ENCODE assay signal across 12 mouse cellular contexts in genomic region chr8:92024133-92024532, GRCm38 (mm10).
DNase-seq lines count a peak whose midpoint lies in the region; ATAC-seq and TF ChIP-seq lines count a peak whose summit lies in the region.
"Had no signal": no experiment of that assay in that cellular context is flagged by ENCODE, and none has a peak within 500 bp of the region (broad histone marks: within the 10 kb centered on the region; RNA-seq: fewer than 3 reads in every experiment).

No protein-coding gene starts in this region.

- TF ChIP-seq EP300 in heart, postnatal 0 days (IDR thresholded peaks at IDR 0.05; ENCODE audit: low read depth), result no peak
- TF ChIP-seq EP300 in stomach, postnatal 0 days (optimal IDR thresholded peaks at IDR 0.05), result no peak

- no peaks in the 10 kb centered on the region for H3K9me3 ChIP-seq in heart, postnatal 0 days (replicated peaks; ENCODE audit: control insufficient read depth, low read length)
- no peaks in the 10 kb centered on the region for H3K9me3 ChIP-seq in stomach, embryonic 15.5 days
- no peaks in the 10 kb centered on the region for H3K9me3 ChIP-seq in stomach, postnatal 0 days (ENCODE audit: control insufficient read depth, low read length)
- no peaks in the 10 kb centered on the region for H3K9me3 ChIP-seq in liver, embryonic 12.5 days (replicated peaks)
- H3K9me3 ChIP-seq: liver, embryonic 15.5 days had no signal

- 23% methylated on average over 8 of the region's 8 CpGs for WGBS in heart, postnatal 0 days
- 23% methylated on average over 8 of the region's 8 CpGs for WGBS in stomach, embryonic 15.5 days
- 16% methylated on average over 8 of the region's 8 CpGs for WGBS in stomach, postnatal 0 days
- 31% methylated on average over 8 of the region's 8 CpGs for WGBS in liver, embryonic 12.5 days (ENCODE audit: insufficient replicate concordance)

- no peak for DNase-seq in heart, postnatal 0 days (ENCODE audit: low spot score)
- no peak for DNase-seq in heart, postnatal 25 days (ENCODE audit: low spot score)
- DNase-seq in stomach, postnatal 0 days (ENCODE audit: low spot score), result no peak
- peak; percentile 24 to 33 for DNase-seq in heart, postnatal 10 days
- DNase-seq in thymus, postnatal 10 days (ENCODE audit: low spot score in 2 of 2), result no peak
- DNase-seq: cerebellum, postnatal 14 days; kidney, adult 9 months; spleen, adult 18-20 months; thymus, adult 18-20 months had no signal

- H3K27ac ChIP-seq in heart, postnatal 0 days (ENCODE audit: low read depth), result no peak overlapping the region
- H3K27ac ChIP-seq in stomach, embryonic 15.5 days, result no peak overlapping the region
- no peak overlapping the region for H3K27ac ChIP-seq in stomach, postnatal 0 days (replicated peaks)
- H3K27ac ChIP-seq in liver, embryonic 12.5 days, result no peak overlapping the region
- H3K27ac ChIP-seq: liver, embryonic 15.5 days had no signal

- ATAC-seq in heart, postnatal 0 days (ENCODE audit: insufficient read depth, low read depth), result no peak
- ATAC-seq in stomach, embryonic 15.5 days (ENCODE audit: insufficient read depth, low FRiP score, low read depth), result no peak
- ATAC-seq in stomach, postnatal 0 days (ENCODE audit: low FRiP score, low TSS enrichment), result no peak
- no peak for ATAC-seq in liver, embryonic 12.5 days

- TF ChIP-seq CTCF in heart, postnatal 0 days (IDR thresholded peaks at IDR 0.05; ENCODE audit: low read depth), result no peak
- no peak for TF ChIP-seq CTCF in stomach, postnatal 0 days (IDR thresholded peaks at IDR 0.05; ENCODE audit: low read depth)

- peak overlapping the region; percentile 40 for H3K4me2 ChIP-seq in heart, postnatal 0 days (ENCODE audit: low read depth, low read length)
- 0 out of 2 replicates have a peak overlapping the region, but pooled peaks have one; percentile 16 for H3K4me2 ChIP-seq in stomach, embryonic 15.5 days
- no peak overlapping the region for H3K4me2 ChIP-seq in stomach, postnatal 0 days (replicated peaks; ENCODE audit: low read depth)
- no peak overlapping the region for H3K4me2 ChIP-seq in liver, embryonic 12.5 days
- H3K4me2 ChIP-seq: liver, embryonic 15.5 days had no signal

- H3K4me1 ChIP-seq in heart, postnatal 0 days (ENCODE audit: control insufficient read depth, insufficient read depth), result no peaks in the 10 kb centered on the region
- 0 out of 2 replicates have a peak, but pooled peaks cover 4% of the 10 kb centered on the region for H3K4me1 ChIP-seq in stomach, embryonic 15.5 days
- H3K4me1 ChIP-seq in stomach, postnatal 0 days (replicated peaks; ENCODE audit: control insufficient read depth, insufficient read depth), result no peaks in the 10 kb centered on the region
- peaks cover 47% of the 10 kb centered on the region for H3K4me1 ChIP-seq in liver, embryonic 12.5 days

- intact Hi-C loops in heart, postnatal 25 days (cut with DNase I), result loop anchor here (5.0 kb wide), 1 partner anchor 57 kb away; no protein-coding TSS in a partner anchor
- intact Hi-C loops in heart, postnatal 10 days (cut with DNase I), result no loop called here

- H3K36me3 ChIP-seq in heart, postnatal 0 days (replicated peaks; ENCODE audit: control insufficient read depth, insufficient read depth, low read length), result no peaks in the 10 kb centered on the region
- no peaks in the 10 kb centered on the region for H3K36me3 ChIP-seq in stomach, embryonic 15.5 days
- no peaks in the 10 kb centered on the region for H3K36me3 ChIP-seq in stomach, postnatal 0 days (ENCODE audit: control insufficient read depth, insufficient read depth, low read length)
- H3K36me3 ChIP-seq in liver, embryonic 12.5 days, result no peaks in the 10 kb centered on the region
- H3K36me3 ChIP-seq: liver, embryonic 15.5 days had no signal

- no peak overlapping the region for H3K9ac ChIP-seq in heart, postnatal 0 days (replicated peaks; ENCODE audit: low read depth, low read length)
- no peak overlapping the region for H3K9ac ChIP-seq in stomach, embryonic 15.5 days
- no peak overlapping the region for H3K9ac ChIP-seq in stomach, postnatal 0 days (ENCODE audit: low read length)
- no peak overlapping the region for H3K9ac ChIP-seq in liver, embryonic 12.5 days
- H3K9ac ChIP-seq: liver, embryonic 15.5 days had no signal

- 0 out of 2 replicates have a peak, but pooled peaks cover 18% of the 10 kb centered on the region for H3K27me3 ChIP-seq in heart, postnatal 0 days (ENCODE audit: control insufficient read depth, insufficient read depth, low read length)
- H3K27me3 ChIP-seq in stomach, embryonic 15.5 days (replicated peaks), result peaks cover 22% of the 10 kb centered on the region; the same call in 1 of the 2 replicates
- no peaks in the 10 kb centered on the region for H3K27me3 ChIP-seq in stomach, postnatal 0 days (ENCODE audit: control insufficient read depth, insufficient read depth, low read length)
- H3K27me3 ChIP-seq in liver, embryonic 12.5 days (replicated peaks), result peaks cover 35% of the 10 kb centered on the region

- no peak overlapping the region for H3K4me3 ChIP-seq in heart, postnatal 0 days (ENCODE audit: low read depth, low read length)
- H3K4me3 ChIP-seq in stomach, embryonic 15.5 days (replicated peaks), result no peak overlapping the region
- H3K4me3 ChIP-seq in stomach, postnatal 0 days (ENCODE audit: low read depth, low read length), result no peak overlapping the region
- no peak overlapping the region for H3K4me3 ChIP-seq in liver, embryonic 12.5 days
- H3K4me3 ChIP-seq: liver, embryonic 15.5 days had no signal

Comparison
In these comparisons a context has a peak if more than half of its experiments do, and no peak if none do; other contexts are left out.
1. DNase-seq: peak in heart, postnatal 10 days (2 of 2); none in heart, postnatal 0 days (single experiment), heart, postnatal 25 days (single experiment), stomach, postnatal 0 days (single experiment) and thymus, postnatal 10 days (0 of 2).
2. H3K4me2 ChIP-seq: peak in heart, postnatal 0 days (single experiment) and stomach, embryonic 15.5 days (single experiment); none in stomach, postnatal 0 days (single experiment) and liver, embryonic 12.5 days (single experiment).